Mouse (Mus musculus): ENCODE data around the gene Cdk5rap1. TPM values are rescaled to one million over a fixed set of nuclear protein-coding genes. Genes with fewer than 3 reads are reported as not detected.

The Cdk5rap1 gene
- 10 to 100 TPM; 14.2 to 15.9 TPM for total RNA-seq (2023)

GRCm38 (mm10) chr2:154372842-154373500 is at the start of gene Cdk5rap1:
TSS of gene Cdk5rap1 (minus strand) at chr2:154373010.

GRCm38 (mm10) chr2:154407643-154408445 is 35.0 kb upstream of the Cdk5rap1 start, which contains the start of gene Snta1:
TSS of gene Snta1 (minus strand) at chr2:154408099.

GRCm38 (mm10) chr2:154306927-154307326 is 65.9 kb downstream of the Cdk5rap1 start, which contains the start of gene Bpifb9b:
TSS of gene Bpifb9b (plus strand) at chr2:154307227.

Other genes with a start within 250 kb of the Cdk5rap1 start
- gene Bpifa3, start 242.7 kb downstream of the Cdk5rap1 start, total RNA-seq (2023) = not detected
- gene Bpifa1, start 230.1 kb downstream of the Cdk5rap1 start, total RNA-seq (2023) = not detected
- not detected for gene Bpifa5, start 210.4 kb downstream of the Cdk5rap1 start, total RNA-seq (2023)
- not detected for gene Bpifb1, start 182.2 kb downstream of the Cdk5rap1 start, total RNA-seq (2023)
- not detected for gene Bpifb5, start 149.3 kb downstream of the Cdk5rap1 start, total RNA-seq (2023)
- gene Bpifb9a, start 115.2 kb downstream of the Cdk5rap1 start, total RNA-seq (2023) = not detected
- not detected for gene Bpifb9b, start 65.8 kb downstream of the Cdk5rap1 start, total RNA-seq (2023)
- under 1 TPM; 0.26 to 0.36 TPM for gene Snta1, start 35.1 kb upstream of the Cdk5rap1 start, total RNA-seq (2023)
- 10 to 100 TPM; 39.6 to 41.9 TPM for gene Cbfa2t2, start 63.5 kb upstream of the Cdk5rap1 start, total RNA-seq (2023)
- 1 to 10 TPM; 1.5 to 1.7 TPM for gene 1700003F12Rik, start 174.1 kb upstream of the Cdk5rap1 start, total RNA-seq (2023)
- 1 to 10 TPM in 1 of 2 experiments, under 1 TPM in 1; 0.84 to 1.6 TPM for gene Actl10, start 178.8 kb upstream of the Cdk5rap1 start, total RNA-seq (2023)
- gene Necab3, start 185.9 kb upstream of the Cdk5rap1 start, total RNA-seq (2023) = 1 to 10 TPM in 1 of 2 experiments, not detected in 1; 1.5 TPM
- gene E2f1, start 196.9 kb upstream of the Cdk5rap1 start, total RNA-seq (2023) = 1 to 10 TPM; 4.4 to 5.0 TPM
- 10 to 100 TPM; 10.2 to 13.7 TPM for gene Pxmp4, start 230.7 kb upstream of the Cdk5rap1 start, total RNA-seq (2023)
- gene Zfp341, start 240.3 kb upstream of the Cdk5rap1 start, total RNA-seq (2023) = 1 to 10 TPM; 8.4 to 9.8 TPM
- gene 4930519P11Rik, start 240.4 kb upstream of the Cdk5rap1 start, total RNA-seq (2023) = not detected